ENCODE assay signal across 21 mouse cellular contexts in genomic region chr5:92134934-92135333, GRCm38 (mm10).
"Had no signal": no experiment of that assay in that cellular context is flagged by ENCODE, and none has a peak within 500 bp of the region (broad histone marks: within the 10 kb centered on the region; RNA-seq: fewer than 3 reads in every experiment).

No protein-coding gene starts in this region.

- H3K27ac ChIP-seq: limb, embryonic 12.5 days; limb, embryonic 15.5 days; liver, embryonic 13.5 days; midbrain, embryonic 12.5 days; midbrain, embryonic 15.5 days; neural tube, embryonic 13.5 days; stomach, embryonic 15.5 days had no signal

- H3K9me3 ChIP-seq: limb, embryonic 12.5 days; limb, embryonic 15.5 days; liver, embryonic 13.5 days; midbrain, embryonic 12.5 days; midbrain, embryonic 15.5 days; stomach, embryonic 15.5 days had no signal

- H3K9ac ChIP-seq: limb, embryonic 12.5 days; limb, embryonic 15.5 days; liver, embryonic 13.5 days; midbrain, embryonic 12.5 days; midbrain, embryonic 15.5 days; neural tube, embryonic 13.5 days; stomach, embryonic 15.5 days had no signal

- DNase-seq: kidney, adult 18-20 months; kidney, adult 9 months; kidney, postnatal 14 days; kidney, postnatal 4 days; left cerebral cortex, postnatal 4 days; liver, embryonic 13.5 days; lung, adult 2 months; lung, postnatal 14 days; lung, postnatal 4 days; retina, postnatal 1 day; right cerebral cortex, postnatal 25 days; spleen, adult 18-20 months; thymus, adult 18-20 months; thymus, postnatal 4 days had no signal

- ATAC-seq: midbrain, embryonic 15.5 days had no signal

- H3K36me3 ChIP-seq: limb, embryonic 15.5 days; stomach, embryonic 15.5 days had no signal

- H3K4me2 ChIP-seq: limb, embryonic 12.5 days; limb, embryonic 15.5 days; liver, embryonic 13.5 days; midbrain, embryonic 12.5 days; midbrain, embryonic 15.5 days; stomach, embryonic 15.5 days had no signal

- H3K27me3 ChIP-seq: limb, embryonic 12.5 days; limb, embryonic 15.5 days; liver, embryonic 13.5 days; midbrain, embryonic 12.5 days; midbrain, embryonic 15.5 days; neural tube, embryonic 13.5 days; stomach, embryonic 15.5 days had no signal

- H3K4me3 ChIP-seq: limb, embryonic 12.5 days; limb, embryonic 15.5 days; liver, embryonic 13.5 days; midbrain, embryonic 12.5 days; midbrain, embryonic 15.5 days; myocyte; neural tube, embryonic 13.5 days; stomach, embryonic 15.5 days had no signal
